Mouse (Mus musculus): ENCODE results near the gene Pdhb. TPM values are rescaled to one million over a fixed set of nuclear protein-coding genes. Genes with fewer than 3 reads are reported as not detected.
"Not testable (repeated sequence)": the region's sequence is repeated elsewhere in the genome, so short reads cannot be mapped to it uniquely, and the experiment has no call there.

Pdhb gene
- polyA plus RNA-seq, 1 experiment from 2014 or later = 238 TPM

GRCm38 (mm10) chr14:8146611-8147223 lies 26.1 kb downstream of the Pdhb start:
- H3K9me3 ChIP-seq = no peaks in the 10 kb centered on the region
- no peaks in the 10 kb centered on the region for H3K27me3 ChIP-seq (replicated peaks)
- no peak for ATAC-seq (ENCODE audit: low FRiP score, low read depth)
- H3K36me3 ChIP-seq = peaks cover 56% of the 10 kb centered on the region
- H3K27ac ChIP-seq = no peak overlapping the region
- no peaks in the 10 kb centered on the region for H3K4me1 ChIP-seq
- no peak overlapping the region for H3K4me3 ChIP-seq
- no peak overlapping the region for H3K4me2 ChIP-seq (replicated peaks)
- WGBS = 89% methylated on average over 11 of the region's 11 CpGs
- no peak overlapping the region for H3K9ac ChIP-seq

- Histone ChIP-seq H3K27me3 (replicated peaks) (no peaks in the 10 kb centered on the region), H3K36me3 (peaks cover 54% of the 10 kb centered on the region), H3K4me1 (no peaks in the 10 kb centered on the region), H3K9ac (no peak overlapping the region), H3K4me2 (replicated peaks) (no peak overlapping the region), H3K4me3 (no peak overlapping the region), H3K27ac (no peak overlapping the region), H3K9me3 (no peaks in the 10 kb centered on the region)
- no peak for ATAC-seq (ENCODE audit: low FRiP score, low read depth)
- WGBS = 92% methylated on average over 13 of the region's 13 CpGs
Observed at GRCm38 (mm10) chr14:8145594-8146558, 26.9 kb downstream of the Pdhb start.

GRCm38 (mm10) chr14:8141131-8141530 lies 31.7 kb downstream of the Pdhb start:
- H3K9ac ChIP-seq = no peak overlapping the region
- ATAC-seq (ENCODE audit: low FRiP score, low read depth) = no peak
- no peaks in the 10 kb centered on the region for H3K4me1 ChIP-seq
- H3K4me3 ChIP-seq = no peak overlapping the region
- peaks cover 47% of the 10 kb centered on the region for H3K36me3 ChIP-seq
- no peaks in the 10 kb centered on the region for H3K9me3 ChIP-seq
- no peak overlapping the region for H3K4me2 ChIP-seq (replicated peaks)
- H3K27me3 ChIP-seq (replicated peaks) = no peaks in the 10 kb centered on the region
- H3K27ac ChIP-seq = no peak overlapping the region
- WGBS = 74% methylated on average over 2 of the region's 2 CpGs

GRCm38 (mm10) chr14:8139724-8140710 lies 32.8 kb downstream of the Pdhb start:
- Histone ChIP-seq H3K4me2 (replicated peaks) (no peak overlapping the region), H3K36me3 (peaks cover 40% of the 10 kb centered on the region), H3K27ac (no peak overlapping the region), H3K9me3 (no peaks in the 10 kb centered on the region), H3K4me1 (no peaks in the 10 kb centered on the region), H3K9ac (no peak overlapping the region), H3K4me3 (no peak overlapping the region), H3K27me3 (replicated peaks) (no peaks in the 10 kb centered on the region)
- 64% methylated on average over 23 of the region's 23 CpGs for WGBS
- ATAC-seq (ENCODE audit: low FRiP score, low read depth) = no peak

- no peak for ATAC-seq (ENCODE audit: low FRiP score, low read depth)
- Histone ChIP-seq H3K4me1 (no peaks in the 10 kb centered on the region), H3K4me3 (no peak overlapping the region), H3K4me2 (replicated peaks) (no peak overlapping the region), H3K9ac (no peak overlapping the region), H3K36me3 (peaks cover 16% of the 10 kb centered on the region; the same call in 1 of the 2 replicates), H3K27ac (no peak overlapping the region), H3K27me3 (replicated peaks) (no peaks in the 10 kb centered on the region), H3K9me3 (no peaks in the 10 kb centered on the region)
- 78% methylated on average over 3 of the region's 3 CpGs for WGBS
Observed at GRCm38 (mm10) chr14:8135130-8135529, 37.7 kb downstream of the Pdhb start.

GRCm38 (mm10) chr14:8134234-8134633 lies 38.6 kb downstream of the Pdhb start:
- no peaks in the 10 kb centered on the region for H3K4me1 ChIP-seq
- H3K4me3 ChIP-seq = no peak overlapping the region
- H3K9me3 ChIP-seq = no peaks in the 10 kb centered on the region
- no peak overlapping the region for H3K27ac ChIP-seq
- H3K9ac ChIP-seq = no peak overlapping the region
- no peak for ATAC-seq (ENCODE audit: low FRiP score, low read depth)
- H3K27me3 ChIP-seq (replicated peaks) = no peaks in the 10 kb centered on the region
- H3K36me3 ChIP-seq = peaks cover 10% of the 10 kb centered on the region; the same call in 1 of the 2 replicates
- no peak overlapping the region for H3K4me2 ChIP-seq (replicated peaks)
- 83% methylated on average over 2 of the region's 2 CpGs for WGBS

- no peaks in the 10 kb centered on the region for H3K9me3 ChIP-seq
- H3K9ac ChIP-seq = no peak overlapping the region
- ATAC-seq (ENCODE audit: low FRiP score, low read depth) = no peak
- H3K27ac ChIP-seq = no peak overlapping the region
- 86% methylated on average over 8 of the region's 8 CpGs for WGBS
- H3K27me3 ChIP-seq (replicated peaks) = no peaks in the 10 kb centered on the region
- H3K4me2 ChIP-seq (replicated peaks) = no peak overlapping the region
- H3K4me3 ChIP-seq = no peak overlapping the region
- H3K36me3 ChIP-seq = peaks cover 10% of the 10 kb centered on the region; the same call in 1 of the 2 replicates
- H3K4me1 ChIP-seq = no peaks in the 10 kb centered on the region
Observed at GRCm38 (mm10) chr14:8132789-8133188, 40.0 kb downstream of the Pdhb start.

GRCm38 (mm10) chr14:8127971-8128370 lies 44.9 kb downstream of the Pdhb start:
- WGBS = 81% methylated on average over 5 of the region's 5 CpGs
- H3K4me2 ChIP-seq (replicated peaks) = no peak overlapping the region
- H3K27me3 ChIP-seq (replicated peaks) = no peaks in the 10 kb centered on the region
- no peak overlapping the region for H3K4me3 ChIP-seq
- peaks cover 33% of the 10 kb centered on the region; the same call in 1 of the 2 replicates for H3K36me3 ChIP-seq
- ATAC-seq (ENCODE audit: low FRiP score, low read depth) = no peak
- no peak overlapping the region for H3K9ac ChIP-seq
- H3K27ac ChIP-seq = no peak overlapping the region
- no peaks in the 10 kb centered on the region for H3K9me3 ChIP-seq
- no peaks in the 10 kb centered on the region for H3K4me1 ChIP-seq

GRCm38 (mm10) chr14:8124046-8124881 lies 48.6 kb downstream of the Pdhb start:
- Histone ChIP-seq H3K4me2 (replicated peaks) (no peak overlapping the region), H3K9ac (no peak overlapping the region), H3K36me3 (peaks cover 25% of the 10 kb centered on the region; the same call in 1 of the 2 replicates), H3K9me3 (no peaks in the 10 kb centered on the region), H3K27me3 (replicated peaks) (no peaks in the 10 kb centered on the region), H3K27ac (no peak overlapping the region), H3K4me3 (no peak overlapping the region), H3K4me1 (no peaks in the 10 kb centered on the region)
- ATAC-seq (ENCODE audit: low FRiP score, low read depth) = no peak
- WGBS = 85% methylated on average over 7 of the region's 7 CpGs

- not testable (repeated sequence) for H3K27ac ChIP-seq; H3K4me3 ChIP-seq; ATAC-seq (ENCODE audit: low FRiP score, low read depth); H3K27me3 ChIP-seq (replicated peaks); H3K9ac ChIP-seq; H3K9me3 ChIP-seq; H3K4me2 ChIP-seq (replicated peaks); H3K4me1 ChIP-seq
- 95% methylated on average over 10 of the region's 10 CpGs for WGBS
- H3K36me3 ChIP-seq = peaks cover 25% of the 10 kb centered on the region; the same call in 1 of the 2 replicates
Observed at GRCm38 (mm10) chr14:8123611-8124010, 49.2 kb downstream of the Pdhb start.

- H3K4me2 ChIP-seq (replicated peaks) = no peak overlapping the region
- ATAC-seq (ENCODE audit: low FRiP score, low read depth) = no peak
- H3K4me3 ChIP-seq = no peak overlapping the region
- H3K9ac ChIP-seq = no peak overlapping the region
- H3K27ac ChIP-seq = no peak overlapping the region
- H3K9me3 ChIP-seq = no peaks in the 10 kb centered on the region
- peaks cover 25% of the 10 kb centered on the region; the same call in 1 of the 2 replicates for H3K36me3 ChIP-seq
- no peaks in the 10 kb centered on the region for H3K27me3 ChIP-seq (replicated peaks)
- no peaks in the 10 kb centered on the region for H3K4me1 ChIP-seq
- WGBS = 93% methylated on average over 7 of the region's 7 CpGs
Observed at GRCm38 (mm10) chr14:8123141-8123540, 49.7 kb downstream of the Pdhb start.
